Mouse (Mus musculus): Measurements from ENCODE around the gene Gm37240. TPM values are rescaled to one million over a fixed set of nuclear protein-coding genes. Genes with fewer than 3 reads are reported as not detected.
A peak's percentile ranks its signal among the peaks of the same experiment; 100 is the strongest.

The Gm37240 gene
- polyA plus RNA-seq, 1 experiment from 2014 or later: 7.2 TPM

GRCm38 (mm10) chr3:85917600-85917999, 30.3 kb upstream of the Gm37240 start:
- Histone ChIP-seq H3K4me2 (no peak overlapping the region), H3K4me1 (no peaks in the 10 kb centered on the region), H3K36me3 (no peaks in the 10 kb centered on the region), H3K27me3 (replicated peaks) (no peaks in the 10 kb centered on the region), H3K9ac (no peak overlapping the region), H3K4me3 (no peak overlapping the region), H3K9me3 (no peaks in the 10 kb centered on the region), H3K27ac (replicated peaks) (no peak overlapping the region)
- ATAC-seq (ENCODE audit: extremely low read depth, insufficient number of reproducible peaks, low FRiP score, low TSS enrichment): no peak
- 9% methylated on average over 4 of the region's 4 CpGs for WGBS

DNA sequence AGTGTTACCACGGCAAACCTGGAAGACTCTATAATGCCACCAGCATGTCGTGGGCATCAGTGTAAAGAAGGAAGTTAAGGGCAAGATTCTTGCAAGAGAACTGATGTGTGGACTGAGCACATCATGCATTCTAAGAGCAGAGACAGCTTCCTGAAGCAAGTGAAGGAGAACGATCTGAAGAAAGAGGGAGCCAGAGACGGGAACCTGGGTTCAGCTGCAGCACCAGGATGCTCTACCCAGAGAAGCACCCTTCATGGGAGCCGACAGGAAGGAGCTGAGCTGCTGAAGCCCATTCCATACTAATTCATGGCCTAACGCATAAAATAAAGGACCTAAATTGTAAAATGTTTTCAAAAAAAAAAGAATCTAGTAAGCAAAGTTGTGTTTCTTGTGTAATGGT, 27.5 kb upstream of the Gm37240 start:
- Histone ChIP-seq H3K9me3 (no peaks in the 10 kb centered on the region), H3K4me3 (no peak overlapping the region), H3K36me3 (no peaks in the 10 kb centered on the region), H3K27ac (replicated peaks) (no peak overlapping the region), H3K4me2 (no peak overlapping the region), H3K4me1 (no peaks in the 10 kb centered on the region), H3K27me3 (replicated peaks) (no peaks in the 10 kb centered on the region), H3K9ac (no peak overlapping the region)
- ATAC-seq (ENCODE audit: extremely low read depth, insufficient number of reproducible peaks, low FRiP score, low TSS enrichment): no peak
- WGBS: 85% methylated on average over 6 of the region's 6 CpGs

- 80% methylated on average over 7 of the region's 7 CpGs for whole genome bisulfite sequencing
- H3K9ac ChIP-seq: no peak overlapping the region
- H3K4me3 ChIP-seq: no peak overlapping the region
- no peaks in the 10 kb centered on the region for H3K9me3 ChIP-seq
- H3K27me3 ChIP-seq (replicated peaks): no peaks in the 10 kb centered on the region
- no peak for ATAC-seq (ENCODE audit: extremely low read depth, insufficient number of reproducible peaks, low FRiP score, low TSS enrichment)
- no peak overlapping the region for H3K27ac ChIP-seq (replicated peaks)
- no peaks in the 10 kb centered on the region for H3K36me3 ChIP-seq
- no peaks in the 10 kb centered on the region for H3K4me1 ChIP-seq
- H3K4me2 ChIP-seq: no peak overlapping the region
Observed at GRCm38 (mm10) chr3:85907136-85907535, 19.8 kb upstream of the Gm37240 start.

GRCm38 (mm10) chr3:85904371-85904770, 17.1 kb upstream of the Gm37240 start:
- Histone ChIP-seq H3K4me2 (no peak overlapping the region), H3K27ac (replicated peaks) (no peak overlapping the region), H3K9ac (no peak overlapping the region), H3K9me3 (no peaks in the 10 kb centered on the region), H3K4me1 (no peaks in the 10 kb centered on the region), H3K36me3 (no peaks in the 10 kb centered on the region), H3K27me3 (replicated peaks) (no peaks in the 10 kb centered on the region), H3K4me3 (no peak overlapping the region)
- no peak for ATAC-seq (ENCODE audit: extremely low read depth, insufficient number of reproducible peaks, low FRiP score, low TSS enrichment)

DNA sequence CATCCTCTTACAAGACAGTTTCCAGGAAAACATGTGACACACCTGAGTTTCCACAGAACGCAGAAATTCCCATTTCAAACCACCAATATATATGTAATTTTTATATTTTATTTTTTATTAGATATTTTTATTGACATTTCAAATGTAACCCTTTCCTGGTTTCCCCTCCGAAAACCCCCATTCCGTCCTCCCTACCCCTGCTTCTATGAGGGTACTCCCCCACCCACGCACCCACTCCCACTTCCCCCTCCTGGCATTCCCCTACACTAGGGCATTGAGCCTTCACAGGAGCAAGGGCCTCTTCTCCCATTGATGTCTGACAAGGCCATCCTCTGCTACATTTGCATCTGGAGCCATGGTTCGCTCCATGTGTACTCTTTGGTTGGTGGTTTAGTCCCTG, 7.7 kb upstream of the Gm37240 start:
- Histone ChIP-seq H3K4me1 (peaks cover 7% of the 10 kb centered on the region; the same call in 1 of the 2 replicates), H3K27ac (replicated peaks) (no peak overlapping the region), H3K9ac (no peak overlapping the region), H3K4me2 (no peak overlapping the region), H3K36me3 (no peaks in the 10 kb centered on the region), H3K27me3 (replicated peaks) (no peaks in the 10 kb centered on the region), H3K9me3 (no peaks in the 10 kb centered on the region), H3K4me3 (no peak overlapping the region)
- ATAC-seq (ENCODE audit: extremely low read depth, insufficient number of reproducible peaks, low FRiP score, low TSS enrichment): no peak
- WGBS: 82% methylated on average over 5 of the region's 5 CpGs

- H3K27me3 ChIP-seq (replicated peaks): no peaks in the 10 kb centered on the region
- WGBS: 69% methylated on average over 1 of the region's 1 CpGs
- ATAC-seq (ENCODE audit: extremely low read depth, insufficient number of reproducible peaks, low FRiP score, low TSS enrichment): no peak
- H3K4me3 ChIP-seq: no peak overlapping the region
- no peak overlapping the region for H3K27ac ChIP-seq (replicated peaks)
- H3K4me2 ChIP-seq: no peak overlapping the region
- no peaks in the 10 kb centered on the region for H3K9me3 ChIP-seq
- H3K9ac ChIP-seq: no peak overlapping the region
- peaks cover 22% of the 10 kb centered on the region for H3K4me1 ChIP-seq
- no peaks in the 10 kb centered on the region for H3K36me3 ChIP-seq
Observed at GRCm38 (mm10) chr3:85891571-85891970, 4.3 kb upstream of the Gm37240 start.

DNA sequence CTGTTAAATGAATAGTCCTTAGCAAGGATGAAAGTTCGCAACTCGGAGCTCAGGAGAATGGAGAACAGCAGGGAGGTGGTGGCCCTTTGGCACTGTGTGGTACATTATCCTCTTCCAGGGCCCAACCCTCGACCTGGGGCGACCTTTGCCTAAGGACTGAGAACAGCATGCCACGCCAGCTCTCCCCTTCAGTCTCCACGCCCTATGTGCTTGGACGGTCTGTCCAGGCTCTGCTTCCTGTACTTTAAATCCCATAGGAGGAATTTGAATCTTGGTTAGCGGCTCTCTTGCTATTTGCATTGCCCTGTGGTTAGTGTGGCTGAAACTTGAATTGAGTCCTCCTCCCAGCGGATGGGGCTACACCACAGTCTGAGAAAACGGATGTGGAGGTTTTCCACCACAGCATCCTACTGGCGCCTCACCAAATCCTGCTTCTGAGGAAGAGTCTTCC, 928 bp upstream of the Gm37240 start:
- Histone ChIP-seq H3K36me3 (no peaks in the 10 kb centered on the region), H3K27ac (replicated peaks) (peak overlapping the region; percentile 69), H3K4me2 (peak overlapping the region; percentile 91), H3K9me3 (no peaks in the 10 kb centered on the region), H3K4me3 (peak overlapping the region; percentile 73), H3K9ac (peak overlapping the region; percentile 86; the same call in 1 of the 2 replicates), H3K4me1 (peaks cover 31% of the 10 kb centered on the region), H3K27me3 (replicated peaks) (no peaks in the 10 kb centered on the region)
- ATAC-seq (ENCODE audit: extremely low read depth, insufficient number of reproducible peaks, low FRiP score, low TSS enrichment): no peak
- 15% methylated on average over 11 of the region's 11 CpGs for WGBS

GRCm38 (mm10) chr3:85886636-85887238, 581 bp downstream of the Gm37240 start:
- Histone ChIP-seq H3K9ac (peak overlapping the region; percentile 86), H3K27me3 (replicated peaks) (no peaks in the 10 kb centered on the region), H3K4me1 (peaks cover 31% of the 10 kb centered on the region), H3K4me3 (peak overlapping the region; percentile 73), H3K27ac (replicated peaks) (peak overlapping the region; percentile 69), H3K36me3 (no peaks in the 10 kb centered on the region), H3K9me3 (no peaks in the 10 kb centered on the region), H3K4me2 (peak overlapping the region; percentile 91)
- 2% methylated on average over 22 of the region's 22 CpGs for WGBS
- no peak for ATAC-seq (ENCODE audit: extremely low read depth, insufficient number of reproducible peaks, low FRiP score, low TSS enrichment)

DNA sequence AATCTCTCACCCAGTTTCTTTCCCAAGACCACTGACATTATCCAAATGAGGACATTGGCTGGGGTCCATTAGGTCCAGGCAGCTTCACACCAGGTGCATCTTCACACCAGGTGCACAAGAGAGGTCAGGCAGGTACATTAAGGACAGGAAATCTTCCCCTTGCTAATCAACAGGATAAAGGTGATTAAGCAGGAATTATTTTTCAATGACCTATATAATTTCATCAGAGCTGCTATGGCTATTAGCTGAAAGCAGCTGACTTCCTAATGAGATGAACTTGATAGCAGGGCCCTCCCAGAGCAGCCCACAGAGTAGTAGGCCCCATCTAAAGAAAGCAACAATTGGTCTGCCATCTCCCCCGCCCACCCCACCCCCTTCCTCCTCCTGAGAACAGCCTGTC, 1.4 kb downstream of the Gm37240 start:
- WGBS: 50% methylated on average over 1 of the region's 1 CpGs
- Histone ChIP-seq H3K4me3 (peak overlapping the region; percentile 73), H3K9ac (peak overlapping the region; percentile 86), H3K27ac (replicated peaks) (no peak overlapping the region), H3K9me3 (no peaks in the 10 kb centered on the region), H3K27me3 (replicated peaks) (no peaks in the 10 kb centered on the region), H3K4me1 (peaks cover 26% of the 10 kb centered on the region), H3K36me3 (no peaks in the 10 kb centered on the region), H3K4me2 (peak overlapping the region; percentile 91)
- ATAC-seq (ENCODE audit: extremely low read depth, insufficient number of reproducible peaks, low FRiP score, low TSS enrichment): no peak

DNA sequence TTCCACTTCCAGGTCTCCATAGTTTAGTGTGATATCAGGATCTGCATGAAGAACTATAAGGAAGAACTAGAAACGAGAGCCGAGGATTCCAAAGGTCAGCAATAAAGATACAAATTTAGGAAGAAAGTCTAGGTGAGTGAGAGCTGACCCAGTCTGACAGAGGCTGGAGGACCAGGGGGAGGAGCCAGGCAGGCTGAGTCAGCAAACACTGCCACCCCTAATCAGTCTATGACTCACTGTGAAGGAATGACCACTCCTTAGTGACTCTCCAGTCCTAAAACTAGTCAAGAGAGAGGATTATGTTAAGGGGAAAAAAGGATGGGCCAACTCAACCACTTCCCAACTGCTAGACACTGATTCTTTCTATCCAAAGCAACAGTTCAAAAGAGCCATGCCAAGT, 6.6 kb downstream of the Gm37240 start:
- Histone ChIP-seq H3K4me1 (peaks cover 40% of the 10 kb centered on the region), H3K27me3 (replicated peaks) (no peaks in the 10 kb centered on the region), H3K9me3 (no peaks in the 10 kb centered on the region), H3K36me3 (no peaks in the 10 kb centered on the region), H3K27ac (replicated peaks) (no peak overlapping the region), H3K9ac (no peak overlapping the region), H3K4me3 (no peak overlapping the region), H3K4me2 (no peak overlapping the region)
- ATAC-seq (ENCODE audit: extremely low read depth, insufficient number of reproducible peaks, low FRiP score, low TSS enrichment): no peak; the same call in 1 of the 2 replicates
- 57% methylated on average over 2 of the region's 2 CpGs for WGBS

- Histone ChIP-seq H3K27me3 (replicated peaks) (no peaks in the 10 kb centered on the region), H3K4me3 (no peak overlapping the region)
- 79% methylated on average over 8 of the region's 8 CpGs for WGBS
Observed at GRCm38 (mm10) chr3:85880068-85880467, 7.2 kb downstream of the Gm37240 start.

DNA sequence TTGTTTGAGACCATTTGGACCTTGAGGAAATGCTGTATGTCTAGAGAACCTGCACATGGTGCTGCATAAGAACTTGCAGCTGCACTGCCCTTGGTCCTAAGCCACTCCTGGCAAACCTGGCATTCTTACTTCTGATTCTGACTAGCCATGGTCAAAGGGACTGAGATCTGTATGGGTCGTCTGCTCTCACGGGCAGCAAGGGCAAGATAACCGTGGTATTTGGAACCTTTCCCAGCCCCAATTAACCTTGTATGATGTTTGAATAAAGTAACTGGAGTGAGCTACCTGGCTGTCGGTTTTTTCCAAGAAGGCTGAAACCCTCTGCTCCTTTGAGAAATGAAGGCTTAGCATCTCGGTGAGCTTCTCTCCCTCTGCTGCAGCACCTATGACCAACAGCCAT, 8.4 kb downstream of the Gm37240 start:
- H3K27ac ChIP-seq (replicated peaks): 0 out of 2 replicates have a peak overlapping the region, but pooled peaks have one; percentile 24
- no peaks in the 10 kb centered on the region for H3K9me3 ChIP-seq
- ATAC-seq (ENCODE audit: extremely low read depth, insufficient number of reproducible peaks, low FRiP score, low TSS enrichment): no peak
- no peaks in the 10 kb centered on the region for H3K36me3 ChIP-seq
- H3K4me1 ChIP-seq: peaks cover 40% of the 10 kb centered on the region
- no peak overlapping the region for H3K4me3 ChIP-seq
- H3K4me2 ChIP-seq: no peak overlapping the region
- WGBS: 38% methylated on average over 5 of the region's 5 CpGs
- H3K9ac ChIP-seq: no peak overlapping the region
- H3K27me3 ChIP-seq (replicated peaks): no peaks in the 10 kb centered on the region

More at GRCm38 (mm10) chr3:85880068-85880467, 7.2 kb downstream of the Gm37240 start:
- H3K9ac ChIP-seq: no peak overlapping the region
- no peaks in the 10 kb centered on the region for H3K9me3 ChIP-seq
- no peak overlapping the region for H3K27ac ChIP-seq (replicated peaks)
- no peak overlapping the region for H3K4me2 ChIP-seq
- H3K36me3 ChIP-seq: no peaks in the 10 kb centered on the region
- peaks cover 40% of the 10 kb centered on the region for H3K4me1 ChIP-seq
- no peak for ATAC-seq (ENCODE audit: extremely low read depth, insufficient number of reproducible peaks, low FRiP score, low TSS enrichment)
